Mouse (Mus musculus) embryonic stem cell, embryonic (primary cell): ENCODE measurements at regions not wholly inside any gene's neighbourhood (a gene's known extent, or its start where the extent isn't known, plus 50 kb on each side); places are given as distances from the start of the nearest gene placed in this dataset.

Source experiments
- CTCF ChIA-PET, 4 experiments: fragments of 300-600 bp in 2 of 4; fragments of 350-600 bp in 2 of 4; sonication (Branson Sonifier 250); formaldehyde crosslinking; loops; one replicate each; lab custom pipeline; 2022; ENCODE audit warnings: inconsistent platforms in 2 of 4; lab: Charles Lee
- POLR2A ChIA-PET, 4 experiments: fragments of 300-600 bp in 2 of 4; fragments of 350-600 bp in 2 of 4; sonication (Branson Sonifier 250); formaldehyde crosslinking; loops; one replicate each; lab custom pipeline; 2022; ENCODE audit warnings: antibody characterized with exemption in 4 of 4, inconsistent platforms in 1 of 4; lab: Charles Lee

GRCm38 (mm10) chr12:57809961-57810360 is 246.0 kb downstream of the Ttc6 start:
- POLR2A ChIA-PET = no interaction called here
- CTCF ChIA-PET = no interaction called here

- ChIA-PET POLR2A (no interaction called here), CTCF (no interaction called here)
Observed at GRCm38 (mm10) chr12:57823809-57824208, 259.9 kb downstream of the Ttc6 start.

DNA sequence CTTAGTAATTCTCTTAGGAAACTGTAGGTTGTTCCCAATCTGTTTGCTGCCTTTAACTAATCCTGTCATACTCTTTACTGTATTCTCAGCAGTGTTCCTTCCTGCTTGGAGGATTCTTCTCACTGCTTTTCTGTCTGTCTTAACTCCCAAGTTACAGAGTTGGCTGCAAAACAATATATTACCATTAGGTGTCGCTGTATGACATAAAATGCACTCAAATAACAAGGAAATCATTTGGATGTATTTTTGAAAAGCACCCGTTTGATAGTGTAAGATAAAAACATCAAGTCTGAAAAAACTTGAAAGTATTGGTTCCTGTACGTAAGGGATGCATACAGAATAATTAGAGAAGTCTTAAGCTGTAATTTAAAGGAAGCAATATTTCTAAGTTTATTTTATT is 261.8 kb downstream of the Ttc6 start:
- ChIA-PET POLR2A (no interaction called here), CTCF (interaction anchor here in 1 of 4 experiments (0.7 kb wide), 1 partner anchor 623 kb away, joined by 3 read pairs; no protein-coding TSS in a partner anchor)

DNA sequence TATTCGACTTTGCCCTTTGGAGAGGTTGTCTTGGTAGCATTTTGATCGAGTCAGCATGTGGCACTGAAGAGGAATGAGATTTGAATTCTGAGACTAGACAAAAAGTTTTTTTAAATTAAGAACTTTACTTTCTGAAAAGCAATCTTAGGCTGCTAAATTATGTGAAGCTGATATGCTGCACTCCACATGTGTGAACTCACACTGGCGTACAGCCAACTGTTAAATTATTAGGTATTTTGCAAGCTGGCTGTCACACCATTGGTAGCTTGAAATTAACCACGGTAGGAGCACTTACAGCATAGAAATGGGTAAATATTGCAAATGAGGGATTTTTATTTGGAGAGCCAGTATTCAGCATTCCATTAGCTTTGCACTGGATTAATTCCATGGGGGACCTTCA is 278.9 kb downstream of the Ttc6 start:
- ChIA-PET POLR2A (no interaction called here), CTCF (no interaction called here)

DNA sequence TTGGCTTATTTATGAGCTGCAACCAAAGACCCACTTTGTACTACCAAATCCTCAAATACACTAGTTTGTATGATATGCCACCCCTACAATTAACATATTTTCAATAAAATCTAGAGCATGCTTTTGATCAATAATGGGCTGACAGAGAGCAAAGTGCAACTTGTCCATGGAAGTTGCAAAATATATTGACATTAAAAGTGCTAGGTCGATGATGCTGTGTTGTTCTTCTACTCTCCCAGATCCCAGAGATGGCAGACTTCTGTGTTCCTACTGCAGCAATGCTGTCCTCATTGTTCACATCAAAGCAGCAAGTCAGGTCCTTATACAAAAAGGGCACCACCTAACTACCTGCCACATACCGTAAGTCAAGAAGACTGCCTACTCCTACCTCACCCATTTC is 307.1 kb downstream of the Ttc6 start:
- CTCF ChIA-PET = no interaction called here

GRCm38 (mm10) chr12:57890783-57891478 is 320.6 kb upstream of the Sstr1 start:
- ChIA-PET POLR2A (interaction anchor here in 1 of 4 experiments (0.5 kb wide), 1 partner anchor 696 kb away, joined by 3 read pairs; no protein-coding TSS in a partner anchor), CTCF (no interaction called here)

More for the DNA sequence above, 307.1 kb downstream of the Ttc6 start:
- POLR2A ChIA-PET = no interaction called here

- POLR2A ChIA-PET = interaction anchor here in 1 of 4 experiments (0.5 kb wide), 1 partner anchor 695 kb away, joined by 3 read pairs; no protein-coding TSS in a partner anchor
- CTCF ChIA-PET = no interaction called here
Observed at GRCm38 (mm10) chr12:57891556-57891955, 320.0 kb upstream of the Sstr1 start.

GRCm38 (mm10) chr12:57897751-57898250 is 313.8 kb upstream of the Sstr1 start:
- POLR2A ChIA-PET = no interaction called here
- CTCF ChIA-PET = no interaction called here

DNA sequence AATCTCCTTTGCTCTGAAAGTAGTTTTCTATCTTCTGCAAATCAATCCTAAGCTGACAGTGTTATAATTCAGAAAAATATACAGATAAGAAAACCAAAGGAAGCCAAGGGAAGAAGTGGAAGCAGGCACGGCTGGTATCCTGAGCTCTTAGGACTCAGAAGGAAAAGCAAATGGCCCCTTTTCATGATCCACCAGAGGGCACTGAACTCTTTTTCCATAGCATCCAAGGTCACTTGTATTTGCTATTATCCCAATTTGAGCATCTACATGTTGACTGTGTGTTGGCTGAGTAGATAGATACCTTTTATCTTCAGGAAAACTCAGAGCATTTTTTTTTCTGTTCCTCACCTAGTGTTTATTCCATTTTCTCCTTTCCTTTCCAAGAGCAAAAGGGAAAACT is 306.9 kb upstream of the Sstr1 start:
- POLR2A ChIA-PET = no interaction called here
- CTCF ChIA-PET = interaction anchor here in 1 of 4 experiments (0.6 kb wide), 1 partner anchor 168 kb away, joined by 5 read pairs; no protein-coding TSS in a partner anchor

DNA sequence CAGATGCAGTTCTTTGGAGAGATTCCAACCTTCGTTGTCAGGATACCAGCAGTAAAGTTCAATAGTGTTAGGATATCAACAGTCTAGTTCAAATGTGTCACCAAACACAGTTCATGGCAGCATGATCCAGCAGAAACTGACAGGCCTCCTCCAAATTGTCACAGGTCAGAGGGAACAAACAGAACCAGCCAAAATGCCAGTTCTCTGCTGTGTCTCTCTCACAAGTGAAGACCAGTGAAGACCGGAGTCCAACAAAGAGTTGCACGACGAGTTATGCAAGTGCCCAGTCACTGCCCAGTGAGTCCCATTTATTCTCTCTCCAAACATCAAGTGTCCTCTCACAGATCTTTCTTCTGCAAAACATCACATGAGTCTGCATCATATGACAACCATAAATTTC is 293.4 kb upstream of the Sstr1 start:
- ChIA-PET CTCF (no interaction called here), POLR2A (no interaction called here)

DNA sequence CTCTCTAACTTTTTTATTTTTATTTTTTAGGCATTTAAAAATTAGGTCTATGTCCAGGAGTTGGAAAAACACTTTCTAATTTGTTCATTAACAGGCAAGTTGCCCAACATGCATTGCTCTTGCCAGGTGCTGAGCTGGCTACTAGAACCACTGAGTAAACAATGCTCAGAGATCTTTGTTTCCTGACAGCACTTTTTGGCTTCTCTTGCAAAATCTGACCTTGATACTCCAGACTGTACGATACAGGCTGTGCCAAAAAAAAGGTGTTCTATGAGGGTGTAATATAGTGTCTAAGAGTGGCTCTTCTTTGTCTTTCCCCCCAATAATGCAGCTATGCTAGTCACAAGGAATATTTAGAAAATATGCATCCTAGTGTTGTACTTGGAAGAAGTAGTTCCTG is 289.5 kb upstream of the Sstr1 start:
- ChIA-PET POLR2A (interaction anchor here in 1 of 4 experiments (0.5 kb wide), 1 partner anchor 1073 kb away, joined by 6 read pairs; no protein-coding TSS in a partner anchor), CTCF (no interaction called here)

DNA sequence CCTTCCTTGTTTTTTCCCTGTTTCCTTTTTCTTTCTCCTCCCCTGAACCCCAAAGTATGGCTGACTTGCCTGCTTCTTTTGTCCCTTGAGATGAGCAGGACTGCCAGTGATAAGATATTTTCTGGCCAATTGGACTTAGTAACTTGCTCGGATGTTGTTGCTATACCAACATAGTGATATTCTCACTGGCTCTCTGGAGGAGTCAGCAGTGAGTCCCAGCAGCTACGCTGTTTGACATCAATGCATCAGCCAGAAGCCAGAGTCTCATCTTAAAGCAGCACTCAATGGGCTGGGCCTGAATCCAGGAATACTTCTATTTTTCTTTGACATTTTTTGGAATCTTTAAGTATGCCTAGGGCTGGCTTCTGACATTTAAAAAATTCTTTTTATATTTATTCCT is 287.1 kb upstream of the Sstr1 start:
- ChIA-PET CTCF (no interaction called here), POLR2A (no interaction called here)

- POLR2A ChIA-PET = no interaction called here
- CTCF ChIA-PET = no interaction called here
Observed at GRCm38 (mm10) chr12:57926886-57927285, 284.7 kb upstream of the Sstr1 start.

DNA sequence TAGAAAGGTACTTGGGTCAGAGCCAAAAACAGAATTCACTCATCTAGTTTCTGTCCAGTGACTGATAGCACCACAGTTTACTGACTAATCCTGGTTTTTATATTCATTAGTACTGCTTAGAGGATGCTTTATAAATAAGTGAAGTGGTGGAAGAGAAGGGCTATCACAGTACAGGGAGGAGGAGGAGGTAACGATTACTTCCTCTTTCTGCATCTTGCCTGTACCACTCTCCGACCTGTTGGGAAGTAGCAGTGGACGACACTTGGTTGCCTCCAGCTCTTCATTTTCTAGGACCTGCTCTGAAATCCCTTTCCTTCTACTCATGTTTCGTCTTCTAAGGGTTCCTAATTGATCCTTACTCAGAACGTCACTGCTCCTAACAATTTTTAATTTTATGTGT is 283.5 kb upstream of the Sstr1 start:
- POLR2A ChIA-PET = no interaction called here
- CTCF ChIA-PET = no interaction called here

GRCm38 (mm10) chr12:57931856-57932255 is 279.7 kb upstream of the Sstr1 start:
- POLR2A ChIA-PET = no interaction called here
- CTCF ChIA-PET = no interaction called here

DNA sequence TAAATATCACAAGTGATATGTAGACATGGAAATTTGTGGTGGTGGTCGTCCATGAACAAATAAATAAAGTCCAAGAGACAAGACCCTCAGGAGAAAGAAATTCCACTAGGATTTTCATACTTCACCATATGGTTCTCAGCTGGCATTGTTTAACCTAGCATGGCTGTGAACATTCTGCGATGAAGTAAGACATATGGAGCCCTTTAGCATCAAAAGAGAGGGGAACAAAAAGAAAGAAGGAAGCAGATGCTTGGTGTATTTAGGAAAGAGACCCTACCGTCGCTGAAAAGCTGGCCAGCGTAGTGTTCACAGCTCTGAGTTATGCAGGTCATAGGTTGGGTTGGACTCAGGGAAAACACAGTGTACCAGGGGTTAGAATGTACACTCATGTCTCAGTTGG is 261.7 kb upstream of the Sstr1 start:
- ChIA-PET POLR2A (no interaction called here), CTCF (no interaction called here)

- ChIA-PET POLR2A (no interaction called here), CTCF (no interaction called here)
Observed at GRCm38 (mm10) chr12:57958527-57958926, 253.0 kb upstream of the Sstr1 start.

DNA sequence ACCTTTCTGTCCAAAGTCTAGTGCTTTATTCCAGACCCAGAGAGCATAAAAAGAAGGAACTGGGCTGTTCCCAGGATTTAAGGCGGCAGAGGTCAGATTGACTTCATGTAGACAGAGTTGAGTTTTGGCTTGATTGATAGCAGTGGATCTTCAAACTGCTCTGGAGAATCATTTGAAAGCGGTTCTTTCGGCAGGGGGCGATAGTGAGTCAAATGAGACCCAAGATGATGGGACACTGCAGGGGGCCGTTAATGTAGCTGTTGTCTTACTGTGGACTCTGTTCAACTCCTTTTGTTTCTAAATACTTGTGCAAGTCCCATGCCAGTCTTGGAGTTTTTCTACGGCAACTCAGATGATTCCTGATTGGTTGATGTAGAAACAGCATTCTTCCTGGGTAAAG is 251.4 kb upstream of the Sstr1 start:
- ChIA-PET POLR2A (no interaction called here), CTCF (interaction anchor here in 2 of 4 experiments (1.0 to 1.3 kb wide), 2 partner anchors 11 to 842 kb away, joined by 3 read pairs; no protein-coding TSS in a partner anchor)

GRCm38 (mm10) chr12:57969168-57969567 is 242.4 kb upstream of the Sstr1 start:
- POLR2A ChIA-PET = no interaction called here
- CTCF ChIA-PET = interaction anchor here in 1 of 4 experiments (1.0 kb wide), 1 partner anchor 8 kb away, joined by 3 read pairs; no protein-coding TSS in a partner anchor

- ChIA-PET CTCF (no interaction called here), POLR2A (no interaction called here)
Observed at GRCm38 (mm10) chr12:57970163-57970562, 241.4 kb upstream of the Sstr1 start.

DNA sequence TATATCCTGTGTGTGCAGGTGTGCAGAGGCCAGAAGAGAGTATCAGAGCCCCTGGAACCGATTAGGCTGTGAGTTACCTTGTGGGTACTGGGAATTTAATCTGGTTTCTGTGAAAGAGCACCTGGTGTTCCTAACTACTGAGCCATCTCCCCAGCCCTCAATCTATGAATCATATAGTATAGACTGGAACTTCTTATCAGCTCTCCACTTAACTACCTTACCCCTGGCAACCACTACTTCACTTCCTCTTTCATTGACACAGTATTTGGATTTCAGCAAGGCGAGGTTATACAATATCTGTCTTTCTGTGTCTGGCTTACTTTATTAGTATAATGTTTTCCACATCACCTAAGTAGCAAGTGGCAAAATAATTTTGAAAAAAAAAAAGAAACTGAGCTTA is 239.1 kb upstream of the Sstr1 start:
- ChIA-PET POLR2A (interaction anchor here in 1 of 4 experiments (0.6 kb wide), 1 partner anchor 921 kb away, joined by 3 read pairs; no protein-coding TSS in a partner anchor), CTCF (interaction anchor here in 1 of 4 experiments (0.6 kb wide), 1 partner anchor 434 kb away, joined by 3 read pairs; no protein-coding TSS in a partner anchor)
